Mouse (Mus musculus) frontal cortex, adult (tissue): ENCODE measurements around the gene Anapc15-ps.
"Not testable (repeated sequence)": the region's sequence is repeated elsewhere in the genome, so short reads cannot be mapped to it uniquely, and the experiment has no call there.

ENCODE experiments used
- ATAC-seq: cut with Nextera tagmentation; 2 replicates; pipeline ENCODE4 v1.9.2; 2017; ENCODE audit warnings: mild to moderate bottlenecking, moderate library complexity, mixed read lengths; ENCODE audit not compliant: low TSS enrichment

Anapc15-ps gene

GRCm38 (mm10) chr10:95630726-95631345, 42.4 kb downstream of the Anapc15-ps start:
- no peak for ATAC-seq

- not testable (repeated sequence) for ATAC-seq
These were observed 43.1 kb downstream of the Anapc15-ps start for GRCm38 (mm10) chr10:95630166-95630565.

GRCm38 (mm10) chr10:95628338-95628737, 44.9 kb downstream of the Anapc15-ps start:
- no peak for ATAC-seq

- no peak for ATAC-seq
These were observed 45.9 kb downstream of the Anapc15-ps start for GRCm38 (mm10) chr10:95627381-95627780.

- ATAC-seq, result no peak
These were observed 48.0 kb downstream of the Anapc15-ps start for GRCm38 (mm10) chr10:95625300-95625699.

- no peak for ATAC-seq
These were observed 49.2 kb downstream of the Anapc15-ps start for GRCm38 (mm10) chr10:95624007-95624406.

GRCm38 (mm10) chr10:95623518-95623905, 49.7 kb downstream of the Anapc15-ps start:
- ATAC-seq, result no peak
